Mouse (Mus musculus): ENCODE measurements at regions not wholly inside any gene's neighbourhood (a gene's known extent, or its start where the extent isn't known, plus 50 kb on each side); places are given as distances from the start of the nearest gene placed in this dataset.

DNA sequence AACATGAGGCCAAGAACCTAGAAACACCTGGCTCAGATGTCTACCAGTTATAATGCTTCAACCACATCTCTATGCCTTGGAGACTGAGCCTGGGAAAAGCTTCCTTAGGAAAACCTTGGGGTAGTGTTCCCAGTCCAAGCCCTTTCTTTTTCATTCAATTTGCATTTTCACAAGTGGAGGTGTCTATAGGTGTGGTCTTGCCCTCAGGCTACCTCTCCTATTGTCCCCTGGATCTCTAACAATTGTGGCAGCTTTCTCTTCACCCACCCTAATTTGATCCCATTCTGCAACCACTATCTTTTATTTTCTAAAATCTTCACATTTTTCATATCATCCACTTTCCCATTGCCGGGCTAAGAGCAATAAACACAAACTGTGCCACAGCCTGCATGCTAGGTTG is 251.0 kb upstream of the Rbms1 start:
- no peak for DNase-seq

DNA sequence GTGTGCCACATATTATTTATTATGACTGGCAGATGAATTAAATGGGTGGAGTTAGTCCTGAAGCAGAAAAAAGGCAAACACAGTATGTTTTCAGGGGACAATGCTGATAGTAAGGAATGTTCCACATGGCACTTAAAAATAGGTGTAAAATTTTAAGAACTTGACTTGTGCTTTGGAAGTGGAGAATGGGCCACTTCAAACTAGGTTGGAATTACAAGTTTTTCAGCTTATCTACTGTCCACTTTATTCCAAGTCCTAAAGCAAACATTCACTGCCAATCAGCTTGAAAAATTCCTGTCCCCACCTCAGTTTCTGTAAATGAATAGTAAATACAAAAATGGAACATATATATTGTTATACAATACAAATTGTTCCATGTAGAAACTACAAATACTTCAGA is 238.4 kb upstream of the Rbms1 start:
- DNase-seq: no peak

DNA sequence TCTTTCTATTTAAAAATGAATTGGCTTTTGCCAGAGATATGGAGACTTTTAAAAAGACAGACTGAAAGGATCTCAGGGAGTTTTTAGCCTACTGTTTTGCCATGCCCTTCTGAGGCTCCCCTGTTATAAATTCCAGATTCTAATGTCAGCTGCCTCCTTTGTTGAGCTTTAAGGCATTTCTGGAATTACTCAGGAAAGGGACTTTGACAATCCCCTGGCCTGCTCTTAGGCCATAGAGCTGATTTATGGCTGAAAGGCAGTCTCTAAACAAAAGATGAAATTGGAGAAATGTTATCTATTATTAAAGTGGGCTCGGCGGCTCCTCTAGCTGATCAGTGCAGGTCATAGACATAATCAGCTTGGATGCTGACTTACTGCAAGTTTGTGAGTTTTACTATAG is 231.0 kb upstream of the Rbms1 start:
- DNase-seq: no peak

DNA sequence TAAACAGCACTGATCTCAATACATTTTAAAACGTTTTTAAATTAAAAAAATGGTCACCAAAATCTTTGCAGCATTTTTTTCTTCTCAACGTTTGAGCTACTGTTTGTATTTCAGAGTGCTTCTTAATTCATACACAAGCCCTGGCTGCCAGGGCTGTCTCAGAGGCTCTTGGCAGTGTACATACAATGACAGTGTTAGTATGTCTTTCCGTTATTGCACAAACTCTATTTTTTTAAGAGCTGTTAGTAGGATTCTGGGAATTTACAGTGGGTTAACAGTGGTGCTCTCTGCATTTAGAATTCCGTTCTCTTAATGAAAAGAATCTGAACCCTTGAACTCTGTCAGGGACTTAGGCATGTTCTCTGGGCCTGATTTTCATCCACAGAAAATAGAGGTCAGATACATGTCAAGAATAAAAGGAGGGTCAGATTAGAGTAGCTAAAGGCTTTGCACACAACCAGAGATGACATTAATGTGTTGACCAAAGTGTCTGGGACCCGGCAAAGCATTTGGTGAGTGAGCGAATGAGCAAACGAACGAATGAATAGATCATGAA is 219.5 kb upstream of the Rbms1 start:
- no peak for DNase-seq

DNA sequence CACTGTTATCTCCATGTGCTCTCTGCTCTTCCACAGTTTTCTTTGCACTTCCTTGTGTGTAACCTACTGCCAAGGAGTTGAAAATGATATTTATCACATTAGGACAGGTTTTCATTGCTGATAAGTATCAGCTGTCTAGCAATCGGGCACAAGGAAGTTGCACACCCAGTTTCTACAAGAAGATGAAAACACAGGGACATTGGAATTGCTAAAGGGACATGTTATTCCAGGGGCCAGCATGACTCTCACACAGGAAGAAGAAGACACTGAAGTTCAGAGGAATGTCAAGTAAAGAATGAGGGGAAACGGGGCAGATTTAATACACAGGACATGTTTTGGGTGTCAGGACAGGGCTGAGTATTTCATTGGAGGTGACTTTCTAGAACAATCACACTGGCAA is 214.8 kb upstream of the Rbms1 start:
- DNase-seq: no peak

DNA sequence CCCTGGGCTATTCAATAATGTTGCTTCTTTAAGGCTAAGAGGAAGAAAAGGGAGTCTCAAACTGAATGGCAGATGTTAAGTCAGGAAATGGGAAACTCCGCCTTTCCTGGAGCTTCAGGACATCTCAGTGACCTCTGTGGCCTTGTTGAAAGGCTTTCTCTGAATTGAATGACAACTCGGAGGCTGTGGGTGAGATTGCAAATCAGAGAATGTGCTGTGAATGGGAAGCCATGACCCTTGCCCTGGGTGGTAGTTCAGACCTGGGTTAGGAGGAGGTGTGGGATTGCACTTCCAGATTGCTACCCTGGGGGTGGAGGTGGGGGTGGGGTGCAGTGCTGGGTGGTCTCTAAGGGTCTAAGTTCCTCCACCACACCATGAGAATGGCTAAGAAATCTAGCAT is 213.8 kb upstream of the Rbms1 start:
- DNase-seq: no peak

DNA sequence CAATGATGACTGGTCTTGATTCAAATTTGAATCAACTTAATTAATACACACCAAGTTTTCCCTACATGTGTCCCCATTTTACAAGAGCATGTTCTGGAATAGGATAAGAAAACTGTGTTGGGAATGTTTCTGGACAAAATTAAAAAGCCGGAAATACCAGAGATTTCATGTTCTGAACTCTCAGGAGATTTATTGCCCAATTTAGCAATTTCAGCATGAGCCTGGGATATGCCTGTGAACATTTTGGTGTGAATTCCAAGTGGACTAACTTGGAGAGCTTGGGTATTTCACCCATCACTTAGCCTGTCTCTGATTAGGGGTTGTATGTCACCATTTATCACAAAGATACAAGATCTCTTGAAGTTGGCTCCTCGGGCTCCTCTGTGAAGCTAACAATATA is 210.6 kb upstream of the Rbms1 start:
- DNase-seq: no peak

DNA sequence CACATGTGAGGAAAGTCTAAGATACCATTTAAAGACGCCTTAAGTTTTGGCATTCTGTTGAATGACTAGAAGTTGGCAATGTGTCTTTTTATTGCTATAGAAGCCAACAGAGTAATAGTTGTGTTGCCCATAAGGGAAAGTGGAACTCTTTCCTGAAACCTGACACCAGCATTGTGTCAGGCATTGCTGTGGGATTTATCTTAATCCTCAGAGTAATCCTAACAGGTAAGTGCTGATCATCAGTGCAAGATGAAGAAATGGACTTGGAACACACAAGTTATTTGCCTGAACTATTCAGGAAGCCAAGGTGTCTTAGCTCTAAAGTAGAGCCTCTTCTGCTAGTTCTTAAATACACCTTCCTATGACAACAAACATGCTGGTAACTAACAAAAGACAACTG is 198.3 kb upstream of the Rbms1 start:
- DNase-seq: no peak

DNA sequence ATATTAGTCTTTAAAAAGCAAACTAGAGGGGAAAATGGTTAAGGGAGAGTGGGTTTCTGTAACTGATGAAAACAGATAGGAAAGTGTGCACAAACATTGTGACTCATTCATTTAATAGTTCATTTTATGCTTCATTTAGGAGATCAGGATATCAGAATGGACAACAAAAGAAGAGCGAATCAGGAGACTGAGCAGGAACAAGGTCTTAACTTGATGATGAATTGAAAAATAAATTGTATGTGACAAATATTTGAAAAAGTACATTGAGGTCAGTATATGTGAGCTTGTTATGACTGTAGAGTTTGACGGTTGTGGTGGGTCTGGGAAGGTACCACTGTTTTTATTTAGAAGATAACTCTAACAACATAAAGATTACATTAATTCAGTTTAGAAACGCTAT is 196.8 kb upstream of the Rbms1 start:
- no peak for DNase-seq

DNA sequence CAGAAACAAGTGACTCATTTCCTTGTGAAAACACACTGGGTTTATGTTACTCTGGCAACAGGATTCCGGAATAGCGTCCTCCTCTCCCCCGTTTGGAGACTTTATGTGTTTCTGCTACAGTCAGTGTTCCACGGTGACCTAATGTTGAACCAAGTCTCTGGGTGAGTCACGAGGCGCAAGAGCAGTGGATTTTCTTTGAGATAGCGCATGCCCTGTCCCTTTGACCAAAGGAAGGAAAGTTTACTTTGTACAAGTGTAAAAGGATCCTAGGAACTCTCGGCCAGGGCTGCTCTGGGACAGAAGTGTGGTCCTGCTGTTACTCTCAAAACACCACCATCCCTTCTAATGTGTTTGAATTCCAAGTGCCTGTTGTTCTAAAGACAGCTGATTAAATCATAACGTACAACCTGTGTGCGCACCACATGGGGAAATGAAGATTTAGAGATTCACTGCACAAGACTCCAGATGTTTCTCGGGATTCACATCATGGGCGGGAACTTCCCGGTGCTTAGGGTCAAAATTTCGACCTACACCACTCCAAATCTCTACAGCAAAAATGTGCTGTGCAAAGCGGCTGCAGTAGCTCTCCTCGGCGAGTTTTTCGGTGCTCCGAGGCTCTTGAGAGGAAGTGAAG is 176.1 kb upstream of the Rbms1 start:
- no peak for DNase-seq

DNA sequence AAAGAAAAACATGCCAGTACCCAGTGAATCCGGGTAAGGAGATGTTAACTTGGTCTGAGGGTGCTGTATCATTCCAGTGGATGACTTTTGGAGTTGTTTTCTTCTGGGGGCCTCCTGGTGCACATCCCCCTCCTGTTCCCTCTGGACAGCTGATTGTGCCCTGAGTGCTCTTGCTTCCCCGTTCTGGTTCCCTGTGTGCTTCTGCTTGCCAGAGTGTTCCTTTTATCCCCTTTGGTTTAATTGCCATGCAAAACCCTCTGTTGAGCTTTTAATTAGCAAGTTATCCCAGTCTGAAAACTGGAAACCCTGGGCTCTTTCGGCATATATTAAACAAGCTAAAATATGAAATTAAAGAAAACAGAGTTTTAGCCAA is 175.6 kb upstream of the Rbms1 start:
- no peak for DNase-seq

DNA sequence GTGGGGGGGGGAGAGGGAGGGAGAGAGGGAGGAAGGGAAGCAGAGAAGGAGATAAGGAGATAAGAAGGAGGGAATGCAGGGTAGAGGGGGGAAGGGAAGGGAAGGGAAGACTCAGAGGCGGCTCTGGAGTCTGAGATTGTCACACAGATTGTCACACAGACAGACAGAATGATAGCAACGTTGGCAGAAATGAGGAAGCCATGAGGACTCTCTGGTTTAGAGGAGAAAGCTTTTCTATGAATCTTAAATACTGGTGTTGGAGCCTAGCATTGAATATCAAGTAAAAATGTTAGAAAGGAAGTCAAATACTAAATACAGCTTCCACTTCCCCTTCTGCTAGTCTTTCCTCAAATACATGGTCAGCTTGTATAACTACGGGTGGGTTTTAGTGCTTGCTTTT is 174.4 kb upstream of the Rbms1 start:
- no peak for DNase-seq

DNA sequence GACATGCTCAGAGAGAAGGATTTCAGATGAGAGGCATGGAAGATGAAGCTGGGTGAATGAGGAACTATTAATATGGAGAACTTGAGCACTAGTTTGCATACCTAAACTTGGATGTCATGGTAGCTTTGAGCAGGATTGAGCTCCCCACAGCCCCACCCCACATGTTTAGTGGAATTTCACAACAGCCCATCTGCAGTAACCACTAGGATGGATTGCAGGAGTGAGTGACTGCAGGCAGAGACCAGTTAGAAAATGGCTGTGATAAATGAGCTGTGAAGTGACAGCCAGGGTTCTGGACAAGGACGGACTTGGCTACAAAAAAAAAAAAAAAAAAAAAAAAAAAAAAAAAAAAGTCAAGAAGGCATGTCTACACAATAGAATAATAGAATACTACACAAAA is 173.9 kb upstream of the Rbms1 start:
- DNase-seq: no peak

DNA sequence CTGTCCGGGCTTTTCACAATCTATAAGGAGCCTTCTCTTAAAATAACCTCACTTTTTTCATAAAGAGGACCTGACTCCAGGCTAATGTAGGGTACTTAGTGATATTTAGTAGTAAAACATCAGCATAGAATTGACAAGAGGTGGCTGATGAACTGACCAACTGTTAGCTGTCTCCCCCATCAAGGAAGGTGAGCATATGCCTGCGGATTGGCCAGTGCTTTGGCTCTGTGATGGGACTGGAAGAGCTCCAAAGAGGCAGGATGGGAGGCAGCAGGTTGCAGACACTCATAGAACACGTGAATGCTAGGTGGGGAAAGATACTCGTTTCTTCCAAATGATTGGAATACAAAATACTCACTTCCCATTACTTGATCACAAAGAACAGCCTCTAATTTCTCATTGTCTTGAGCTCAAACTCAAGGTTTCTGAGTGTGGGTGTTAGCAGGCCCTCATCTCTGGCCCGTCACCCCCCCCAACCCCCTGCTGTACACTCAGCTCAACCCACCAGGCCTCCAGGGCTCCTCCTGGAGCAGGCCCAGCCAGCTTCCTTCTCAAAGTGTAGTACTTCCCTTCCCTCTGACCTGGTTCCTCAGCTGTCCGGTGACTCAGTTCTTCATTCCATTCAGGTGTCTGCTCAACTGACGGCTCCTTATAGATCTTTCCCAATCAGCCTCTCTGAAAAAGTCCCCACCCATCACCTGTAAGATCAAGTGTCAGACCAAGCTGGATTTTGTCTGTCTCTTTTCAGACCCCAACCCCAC is 160.2 kb upstream of the Rbms1 start:
- no peak for DNase-seq

DNA sequence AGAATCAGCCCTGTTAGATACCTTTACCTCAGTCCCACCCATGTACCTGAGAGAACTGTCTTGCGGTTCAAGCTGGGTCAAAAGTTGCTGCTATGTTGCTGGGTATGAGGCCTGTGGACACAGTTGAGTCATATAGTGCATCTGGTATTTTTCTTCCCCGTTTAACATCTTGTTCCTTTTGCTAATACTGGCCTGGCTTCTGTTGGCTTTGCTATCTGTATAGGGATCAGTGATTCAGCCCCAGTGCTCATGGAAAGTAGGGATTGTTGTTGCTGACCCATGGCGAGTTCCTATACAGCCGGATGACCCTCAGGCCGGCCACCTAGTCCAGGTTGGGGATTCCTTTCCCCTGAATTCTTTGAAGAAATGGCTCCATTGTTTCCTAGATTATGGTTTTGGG is 158.3 kb upstream of the Rbms1 start:
- DNase-seq: no peak

DNA sequence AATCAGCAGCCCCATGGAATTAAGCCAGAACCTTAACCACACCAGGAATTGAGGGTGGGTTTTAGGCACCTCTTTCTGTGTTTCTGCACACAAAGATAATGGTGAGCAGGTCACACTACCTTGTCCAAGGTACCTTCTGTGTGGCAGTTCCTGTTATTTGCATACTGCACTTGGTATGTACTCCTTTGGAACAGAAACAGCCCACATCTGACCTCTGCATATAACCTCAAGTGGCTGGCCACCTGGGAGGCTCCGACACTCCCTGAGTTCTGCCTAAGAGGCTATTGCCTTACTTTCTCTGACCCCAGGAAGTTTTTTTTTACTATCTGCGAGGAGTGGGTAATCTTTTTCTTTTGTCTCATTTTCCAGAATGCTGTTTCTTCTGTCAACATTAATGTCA is 151.6 kb upstream of the Rbms1 start:
- DNase-seq: no peak

DNA sequence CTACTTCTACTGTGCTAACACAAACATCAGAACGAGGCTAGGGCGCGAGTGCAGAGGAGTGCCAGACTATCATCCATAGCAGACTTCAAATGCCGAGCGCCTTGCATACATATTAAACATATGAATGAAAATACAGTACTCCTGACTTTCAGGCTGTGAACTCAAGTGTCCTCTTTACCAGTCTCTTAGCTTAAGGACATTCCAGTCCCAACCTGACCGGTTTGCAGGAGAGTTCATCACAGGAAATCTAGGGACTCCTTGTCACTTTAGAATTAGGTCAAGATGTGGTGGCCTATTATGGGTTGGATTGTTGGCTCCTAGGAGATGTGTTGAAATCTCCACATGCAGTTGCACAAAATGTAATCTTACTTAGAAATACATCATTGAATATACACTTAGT is 150.9 kb upstream of the Rbms1 start:
- DNase-seq: no peak

DNA sequence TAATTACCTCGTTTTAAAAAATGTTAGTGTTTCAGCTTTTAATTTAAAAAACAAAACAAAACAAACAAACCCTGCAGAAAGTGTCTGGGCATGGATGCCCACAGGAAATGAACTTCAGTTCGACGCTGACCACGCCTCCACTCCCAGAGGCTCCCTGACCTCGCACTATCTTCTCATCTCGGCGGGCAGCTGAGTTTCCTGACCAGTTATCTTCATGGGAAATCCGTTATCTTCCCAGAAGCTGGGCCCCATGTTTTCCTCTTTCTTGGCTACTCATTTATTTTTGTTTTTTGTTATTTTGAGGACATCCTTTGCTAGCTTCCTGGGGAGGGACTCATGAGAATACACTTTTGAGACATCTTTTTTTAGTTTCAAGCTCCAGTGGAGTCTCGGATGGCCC is 147.6 kb upstream of the Rbms1 start:
- DNase-seq: no peak

DNA sequence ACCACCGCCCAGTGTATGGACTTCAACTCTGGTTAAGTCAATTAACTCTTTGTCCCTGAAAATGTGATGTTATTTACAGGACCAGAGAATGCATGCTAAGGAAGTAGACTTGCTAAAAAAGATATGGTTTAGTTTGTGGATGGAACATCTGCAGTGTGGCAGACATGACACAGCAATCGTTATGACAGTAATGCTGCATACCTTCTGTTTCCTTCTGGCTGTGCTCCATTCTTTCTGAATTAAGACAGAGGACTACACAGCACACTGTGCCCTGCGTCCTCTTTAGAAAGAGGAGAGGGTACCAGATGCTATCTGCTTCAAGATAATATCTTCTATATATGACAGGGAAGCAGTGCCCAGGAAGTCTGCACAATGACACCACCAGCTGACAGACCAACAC is 146.6 kb upstream of the Rbms1 start:
- no peak for DNase-seq

DNA sequence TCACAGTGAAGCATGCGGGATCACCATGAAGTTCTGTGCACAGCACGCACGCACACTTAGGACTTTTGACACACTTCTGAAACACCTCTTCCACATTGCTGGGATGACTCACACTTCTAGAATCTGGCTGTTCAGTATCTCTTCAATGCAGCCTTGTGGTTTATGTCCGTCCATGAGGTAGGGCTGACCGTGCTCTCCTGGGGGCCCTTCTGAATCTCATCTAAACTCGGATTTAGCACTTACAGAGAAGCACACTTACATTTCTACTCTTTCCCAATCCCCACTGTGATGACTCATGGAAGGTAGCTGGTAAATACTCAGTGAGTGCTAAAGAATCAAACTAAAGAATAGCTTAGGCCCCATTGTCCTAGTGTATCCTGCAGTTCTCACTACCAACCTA is 142.2 kb upstream of the Rbms1 start:
- no peak for DNase-seq

DNA sequence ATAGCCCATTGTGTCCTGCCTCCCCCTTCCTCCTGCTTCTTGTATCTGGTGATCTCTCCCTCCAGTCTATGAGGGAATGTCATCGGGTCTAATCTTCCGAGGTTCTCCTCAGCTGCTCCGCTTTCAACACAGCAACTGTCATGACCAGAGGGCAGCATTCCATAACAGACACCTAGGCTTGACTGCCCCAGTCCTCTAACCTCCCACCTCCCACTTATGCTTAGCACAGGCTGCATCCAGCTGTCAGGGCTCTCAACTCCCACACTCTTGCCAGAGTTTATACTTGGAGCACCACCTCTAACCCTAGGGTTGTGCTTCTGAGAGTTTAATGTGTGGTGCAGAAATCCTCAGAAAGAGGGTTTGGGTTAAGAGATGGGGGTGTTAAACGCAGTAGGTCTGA is 137.9 kb upstream of the Rbms1 start:
- no peak for DNase-seq

DNA sequence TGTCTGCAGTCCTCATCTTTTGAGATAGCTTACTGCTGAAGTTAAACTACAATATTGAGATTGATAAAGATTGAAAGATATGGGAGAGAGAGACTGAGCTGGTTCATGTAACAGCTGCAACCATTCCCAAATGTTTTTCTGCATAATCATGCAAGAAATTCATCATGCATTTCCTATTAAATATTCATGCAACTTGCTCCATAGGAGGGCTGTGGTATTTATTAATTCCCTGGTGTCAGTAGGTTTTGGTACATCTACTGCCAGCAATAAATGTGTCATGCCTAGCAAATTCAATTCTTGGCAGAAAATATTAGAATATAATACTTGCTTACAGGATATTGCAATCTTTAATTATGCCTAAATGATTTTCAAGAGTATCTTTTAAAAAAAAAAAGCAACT is 125.5 kb upstream of the Rbms1 start:
- DNase-seq: no peak

DNA sequence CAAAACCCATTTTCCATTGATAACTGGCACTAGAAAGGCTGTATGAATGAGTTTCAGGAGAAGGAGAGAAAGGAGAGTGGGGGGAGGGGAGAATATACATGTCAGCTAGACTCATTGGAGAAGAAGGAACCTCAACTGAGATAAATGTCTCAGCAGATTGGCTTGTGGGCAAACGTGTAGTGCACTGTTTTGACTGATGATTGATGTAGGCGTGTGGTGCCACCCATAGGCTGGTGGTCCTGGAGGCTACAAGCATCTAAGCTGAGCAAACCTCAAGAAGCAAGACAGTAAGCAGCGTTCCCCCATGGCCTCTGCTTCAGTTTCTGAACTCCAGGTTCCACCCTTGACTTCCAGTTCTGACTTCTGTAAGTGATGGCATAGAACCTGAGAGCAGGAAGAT is 121.8 kb upstream of the Rbms1 start:
- DNase-seq: no peak

DNA sequence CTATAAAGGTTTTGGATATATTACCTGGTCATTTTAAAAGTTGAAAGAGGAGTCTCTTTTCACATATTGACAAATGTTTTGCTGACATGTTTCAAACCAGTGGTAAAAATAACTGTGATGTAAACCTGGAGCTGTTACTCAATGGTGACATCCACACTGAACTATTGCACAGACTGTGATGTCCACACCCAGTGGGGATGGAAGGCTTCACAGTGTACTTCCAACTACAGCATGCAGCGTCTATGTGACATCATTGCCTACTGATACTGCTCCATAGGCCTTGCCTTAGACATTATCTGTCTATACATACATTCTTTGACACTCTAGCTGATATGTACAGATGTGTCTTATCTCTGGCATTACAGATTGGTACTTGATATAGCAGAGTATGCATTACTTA is 120.1 kb upstream of the Rbms1 start:
- DNase-seq: no peak

DNA sequence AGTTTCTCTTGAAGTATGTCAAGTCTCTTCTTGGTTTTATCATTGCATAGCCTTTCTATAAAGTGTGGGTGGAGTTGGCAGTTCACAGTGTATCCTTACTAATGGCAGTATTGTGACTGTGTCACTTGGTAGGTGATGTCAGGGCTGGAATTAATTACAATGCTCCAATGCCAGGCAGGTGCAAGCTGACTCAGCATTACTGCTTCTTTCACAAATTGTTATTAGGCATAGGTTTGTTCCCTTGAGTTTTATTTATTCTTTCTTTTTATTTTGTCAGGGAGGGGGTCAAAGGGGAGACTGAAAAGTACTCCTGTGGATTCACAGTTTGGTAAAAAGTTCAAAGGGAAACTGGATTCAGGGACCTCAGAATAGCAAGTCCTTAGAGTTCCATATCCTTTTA is 119.6 kb upstream of the Rbms1 start:
- DNase-seq: no peak
